Mouse (Mus musculus) erythroblast, embryonic 14.5 days (primary cell): ENCODE results near the gene Zfp362.

ENCODE experiments used
- GATA1 ChIP-seq: IDR thresholded peaks from 2 replicates; pipeline ENCODE4 v1.6.1; 2012; ENCODE audit warnings: low read length, inconsistent platforms, mixed read lengths
- TAL1 ChIP-seq: IDR thresholded peaks from 3 replicates; pipeline ENCODE4 v1.6.1; 2012; ENCODE audit warnings: low read length, inconsistent platforms, mixed read lengths

GRCm38 (mm10) chr4:128733496-128733895, 72.3 kb downstream of the Zfp362 start:
- TF ChIP-seq TAL1 (no peak), GATA1 (no peak)
